Mouse (Mus musculus): ENCODE results near the gene Ptprn2. TPM values are rescaled to one million over a fixed set of nuclear protein-coding genes. Genes with fewer than 3 reads are reported as not detected.
"Not testable (repeated sequence)": the region's sequence is repeated elsewhere in the genome, so short reads cannot be mapped to it uniquely, and the experiment has no call there.

The Ptprn2 gene
- polyA plus RNA-seq, 1 experiment from 2014 or later = 24.7 TPM

GRCm38 (mm10) chr12:116574102-116574501, 88.6 kb downstream of the Ptprn2 start:
- H3K4me1 ChIP-seq (ENCODE audit: control insufficient read depth, insufficient read depth, low read length) = no peaks in the 10 kb centered on the region
- H3K27me3 ChIP-seq (ENCODE audit: control insufficient read depth, insufficient read depth, low read length) = no peaks in the 10 kb centered on the region
- no peak overlapping the region for H3K4me2 ChIP-seq (ENCODE audit: low read depth, low read length)
- H3K9me3 ChIP-seq (ENCODE audit: control insufficient read depth, low read length) = no peaks in the 10 kb centered on the region
- ATAC-seq (ENCODE audit: low read depth) = no peak
- H3K36me3 ChIP-seq (ENCODE audit: control insufficient read depth, insufficient read depth, low read length) = no peaks in the 10 kb centered on the region
- H3K9ac ChIP-seq (replicated peaks; ENCODE audit: low read depth, low read length) = no peak overlapping the region
- H3K4me3 ChIP-seq (ENCODE audit: low read depth, low read length) = no peak overlapping the region
- 77% methylated on average over 5 of the region's 5 CpGs for WGBS
- peak overlapping the region; percentile 70 for H3K27ac ChIP-seq (ENCODE audit: low read depth, low read length)

GRCm38 (mm10) chr12:116574720-116575119, 89.2 kb downstream of the Ptprn2 start:
- no peaks in the 10 kb centered on the region for H3K4me1 ChIP-seq (ENCODE audit: control insufficient read depth, insufficient read depth, low read length)
- no peak overlapping the region for H3K9ac ChIP-seq (replicated peaks; ENCODE audit: low read depth, low read length)
- ATAC-seq (ENCODE audit: low read depth) = peak; percentile 44; the same call in 1 of the 2 replicates
- H3K36me3 ChIP-seq (ENCODE audit: control insufficient read depth, insufficient read depth, low read length) = no peaks in the 10 kb centered on the region
- H3K27me3 ChIP-seq (ENCODE audit: control insufficient read depth, insufficient read depth, low read length) = no peaks in the 10 kb centered on the region
- H3K27ac ChIP-seq (ENCODE audit: low read depth, low read length) = peak overlapping the region; percentile 70
- H3K4me3 ChIP-seq (ENCODE audit: low read depth, low read length) = no peak overlapping the region
- WGBS = 55% methylated on average over 5 of the region's 5 CpGs
- H3K4me2 ChIP-seq (ENCODE audit: low read depth, low read length) = no peak overlapping the region
- no peaks in the 10 kb centered on the region for H3K9me3 ChIP-seq (ENCODE audit: control insufficient read depth, low read length)

GRCm38 (mm10) chr12:116577917-116578316, 92.4 kb downstream of the Ptprn2 start:
- H3K4me3 ChIP-seq (ENCODE audit: low read depth, low read length); H3K9ac ChIP-seq (replicated peaks; ENCODE audit: low read depth, low read length); H3K27me3 ChIP-seq (ENCODE audit: control insufficient read depth, insufficient read depth, low read length); H3K27ac ChIP-seq (ENCODE audit: low read depth, low read length); H3K4me2 ChIP-seq (ENCODE audit: low read depth, low read length); ATAC-seq (ENCODE audit: low read depth); H3K36me3 ChIP-seq (ENCODE audit: control insufficient read depth, insufficient read depth, low read length); H3K9me3 ChIP-seq (ENCODE audit: control insufficient read depth, low read length); H3K4me1 ChIP-seq (ENCODE audit: control insufficient read depth, insufficient read depth, low read length): not testable (repeated sequence)
- 78% methylated on average over 1 of the region's 1 CpGs for whole genome bisulfite sequencing

- Histone ChIP-seq H3K36me3 (ENCODE audit: control insufficient read depth, insufficient read depth, low read length) (no peaks in the 10 kb centered on the region), H3K27me3 (ENCODE audit: control insufficient read depth, insufficient read depth, low read length) (no peaks in the 10 kb centered on the region), H3K4me3 (ENCODE audit: low read depth, low read length) (no peak overlapping the region), H3K27ac (ENCODE audit: low read depth, low read length) (peak overlapping the region; percentile 7; the same call in 1 of the 2 replicates), H3K9ac (replicated peaks; ENCODE audit: low read depth, low read length) (no peak overlapping the region), H3K9me3 (ENCODE audit: control insufficient read depth, low read length) (no peaks in the 10 kb centered on the region), H3K4me2 (ENCODE audit: low read depth, low read length) (no peak overlapping the region), H3K4me1 (ENCODE audit: control insufficient read depth, insufficient read depth, low read length) (peaks cover 3% of the 10 kb centered on the region; the same call in 1 of the 2 replicates)
- no peak for ATAC-seq (ENCODE audit: low read depth)
- 54% methylated on average over 8 of the region's 8 CpGs for WGBS
Measured at GRCm38 (mm10) chr12:116580827-116581544, 95.5 kb downstream of the Ptprn2 start.

- ATAC-seq (ENCODE audit: low read depth) = peak; percentile 42; the same call in 1 of the 2 replicates
Measured at GRCm38 (mm10) chr12:116581864-116582263, 96.3 kb downstream of the Ptprn2 start.

GRCm38 (mm10) chr12:116582829-116583228, 97.3 kb downstream of the Ptprn2 start:
- ATAC-seq (ENCODE audit: low read depth) = no peak
- H3K27ac ChIP-seq (ENCODE audit: low read depth, low read length) = no peak overlapping the region
- WGBS = 84% methylated on average over 4 of the region's 4 CpGs
- no peaks in the 10 kb centered on the region for H3K9me3 ChIP-seq (ENCODE audit: control insufficient read depth, low read length)
- no peaks in the 10 kb centered on the region for H3K36me3 ChIP-seq (ENCODE audit: control insufficient read depth, insufficient read depth, low read length)
- H3K4me1 ChIP-seq (ENCODE audit: control insufficient read depth, insufficient read depth, low read length) = peaks cover 3% of the 10 kb centered on the region; the same call in 1 of the 2 replicates
- H3K27me3 ChIP-seq (ENCODE audit: control insufficient read depth, insufficient read depth, low read length) = no peaks in the 10 kb centered on the region
- no peak overlapping the region for H3K4me3 ChIP-seq (ENCODE audit: low read depth, low read length)
- no peak overlapping the region for H3K9ac ChIP-seq (replicated peaks; ENCODE audit: low read depth, low read length)
- H3K4me2 ChIP-seq (ENCODE audit: low read depth, low read length) = no peak overlapping the region

More at GRCm38 (mm10) chr12:116581864-116582263, 96.3 kb downstream of the Ptprn2 start:
- no peak overlapping the region for H3K4me3 ChIP-seq (ENCODE audit: low read depth, low read length)
- no peaks in the 10 kb centered on the region for H3K9me3 ChIP-seq (ENCODE audit: control insufficient read depth, low read length)
- peaks cover 3% of the 10 kb centered on the region; the same call in 1 of the 2 replicates for H3K4me1 ChIP-seq (ENCODE audit: control insufficient read depth, insufficient read depth, low read length)
- H3K4me2 ChIP-seq (ENCODE audit: low read depth, low read length) = no peak overlapping the region
- no peaks in the 10 kb centered on the region for H3K27me3 ChIP-seq (ENCODE audit: control insufficient read depth, insufficient read depth, low read length)
- H3K36me3 ChIP-seq (ENCODE audit: control insufficient read depth, insufficient read depth, low read length) = no peaks in the 10 kb centered on the region
- no peak overlapping the region for H3K9ac ChIP-seq (replicated peaks; ENCODE audit: low read depth, low read length)
- no peak overlapping the region; the same call in 1 of the 2 replicates for H3K27ac ChIP-seq (ENCODE audit: low read depth, low read length)

- 0 out of 2 replicates have a peak, but pooled peaks have one; percentile 12 for ATAC-seq (ENCODE audit: low read depth)
- Histone ChIP-seq H3K9ac (replicated peaks; ENCODE audit: low read depth, low read length) (no peak overlapping the region), H3K4me1 (ENCODE audit: control insufficient read depth, insufficient read depth, low read length) (peaks cover 3% of the 10 kb centered on the region; the same call in 1 of the 2 replicates), H3K4me2 (ENCODE audit: low read depth, low read length) (no peak overlapping the region), H3K27ac (ENCODE audit: low read depth, low read length) (no peak overlapping the region), H3K9me3 (ENCODE audit: control insufficient read depth, low read length) (no peaks in the 10 kb centered on the region), H3K4me3 (ENCODE audit: low read depth, low read length) (no peak overlapping the region), H3K36me3 (ENCODE audit: control insufficient read depth, insufficient read depth, low read length) (no peaks in the 10 kb centered on the region), H3K27me3 (ENCODE audit: control insufficient read depth, insufficient read depth, low read length) (no peaks in the 10 kb centered on the region)
- 15% methylated on average over 5 of the region's 5 CpGs for WGBS
Measured at GRCm38 (mm10) chr12:116585001-116585400, 99.5 kb downstream of the Ptprn2 start.

GRCm38 (mm10) chr12:116586167-116586566, 100.6 kb downstream of the Ptprn2 start:
- no peak overlapping the region for H3K4me2 ChIP-seq (ENCODE audit: low read depth, low read length)
- no peaks in the 10 kb centered on the region; the same call in 1 of the 2 replicates for H3K4me1 ChIP-seq (ENCODE audit: control insufficient read depth, insufficient read depth, low read length)
- no peak overlapping the region for H3K27ac ChIP-seq (ENCODE audit: low read depth, low read length)
- 87% methylated on average over 2 of the region's 2 CpGs for WGBS
- H3K4me3 ChIP-seq (ENCODE audit: low read depth, low read length) = no peak overlapping the region
- H3K27me3 ChIP-seq (ENCODE audit: control insufficient read depth, insufficient read depth, low read length) = no peaks in the 10 kb centered on the region
- no peak for ATAC-seq (ENCODE audit: low read depth)
- no peak overlapping the region for H3K9ac ChIP-seq (replicated peaks; ENCODE audit: low read depth, low read length)
- no peaks in the 10 kb centered on the region for H3K36me3 ChIP-seq (ENCODE audit: control insufficient read depth, insufficient read depth, low read length)
- H3K9me3 ChIP-seq (ENCODE audit: control insufficient read depth, low read length) = no peaks in the 10 kb centered on the region

- Histone ChIP-seq H3K4me3 (ENCODE audit: low read depth, low read length) (no peak overlapping the region), H3K27ac (ENCODE audit: low read depth, low read length) (no peak overlapping the region), H3K4me1 (ENCODE audit: control insufficient read depth, insufficient read depth, low read length) (no peaks in the 10 kb centered on the region), H3K9me3 (ENCODE audit: control insufficient read depth, low read length) (no peaks in the 10 kb centered on the region), H3K36me3 (ENCODE audit: control insufficient read depth, insufficient read depth, low read length) (no peaks in the 10 kb centered on the region), H3K27me3 (ENCODE audit: control insufficient read depth, insufficient read depth, low read length) (no peaks in the 10 kb centered on the region), H3K9ac (replicated peaks; ENCODE audit: low read depth, low read length) (no peak overlapping the region), H3K4me2 (ENCODE audit: low read depth, low read length) (no peak overlapping the region)
- no peak for ATAC-seq (ENCODE audit: low read depth)
- WGBS = 81% methylated on average over 3 of the region's 3 CpGs
Measured at GRCm38 (mm10) chr12:116587548-116587947, 102.0 kb downstream of the Ptprn2 start.

All from neural tube, embryonic 14.5 days (tissue).